Mouse (Mus musculus) E14TG2a.4 (cell line): ENCODE measurements around the gene Clec9a.

Experiments used
- H3K27me3 ChIP-seq: 2 replicates; pipeline ENCODE4 v1.6.1; 2014; ENCODE audit warnings: low read length, control low read depth; ENCODE audit not compliant: insufficient read depth
- H3K36me3 ChIP-seq: 2 replicates; pipeline ENCODE4 v1.6.1; 2014; ENCODE audit warnings: low read length, control low read depth; ENCODE audit not compliant: insufficient read depth
- H3K4me1 ChIP-seq: replicated peaks from 2 replicates; pipeline ENCODE4 v1.6.1; 2014; ENCODE audit warnings: low read depth, low read length, control low read depth
- H3K4me3 ChIP-seq: replicated peaks from 2 replicates; pipeline ENCODE4 v1.5.1; 2014; ENCODE audit warnings: mild to moderate bottlenecking, low read length
- H3K9me3 ChIP-seq: 2 replicates; pipeline ENCODE4 v1.6.1; 2014; ENCODE audit warnings: low read length, control low read depth
- CTCF ChIP-seq: conservative IDR thresholded peaks from 2 replicates; pipeline ENCODE4 v1.5.1; 2014; ENCODE audit warnings: low read length
- NANOG ChIP-seq: IDR thresholded peaks from 2 replicates; pipeline ENCODE4 v1.6.1; 2014; ENCODE audit warnings: borderline replicate concordance, low read length, mixed read lengths
- POU5F1 ChIP-seq: IDR thresholded peaks from 2 replicates; pipeline ENCODE4 v1.6.1; 2014; ENCODE audit warnings: low read length, borderline replicate concordance

Clec9a gene

DNA sequence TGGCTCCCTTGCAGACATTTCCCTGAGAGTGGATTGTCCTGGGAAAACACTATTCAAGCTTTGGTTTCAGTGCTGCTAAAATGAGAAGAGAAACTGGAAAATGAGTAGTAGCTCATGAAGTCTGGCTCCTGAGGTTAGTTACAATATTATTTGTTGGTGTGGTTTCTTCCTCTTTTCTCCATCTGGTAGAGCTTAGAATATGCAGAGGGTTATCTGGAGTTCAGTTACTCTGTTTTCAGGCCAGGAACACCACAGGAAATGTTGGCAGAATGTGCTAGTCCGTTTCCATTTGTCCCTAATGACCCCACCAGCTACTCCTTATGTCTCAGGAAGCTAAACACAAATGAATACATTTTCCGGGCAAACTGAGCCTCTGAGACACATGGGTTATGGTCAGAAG lies 1.3 kb upstream of the Clec9a start:
- Histone ChIP-seq H3K4me1 (no peaks in the 10 kb centered on the region), H3K9me3 (no peaks in the 10 kb centered on the region), H3K36me3 (no peaks in the 10 kb centered on the region), H3K27me3 (no peaks in the 10 kb centered on the region), H3K4me3 (no peak overlapping the region)
- TF ChIP-seq NANOG (no peak), CTCF (no peak), POU5F1 (no peak)

DNA sequence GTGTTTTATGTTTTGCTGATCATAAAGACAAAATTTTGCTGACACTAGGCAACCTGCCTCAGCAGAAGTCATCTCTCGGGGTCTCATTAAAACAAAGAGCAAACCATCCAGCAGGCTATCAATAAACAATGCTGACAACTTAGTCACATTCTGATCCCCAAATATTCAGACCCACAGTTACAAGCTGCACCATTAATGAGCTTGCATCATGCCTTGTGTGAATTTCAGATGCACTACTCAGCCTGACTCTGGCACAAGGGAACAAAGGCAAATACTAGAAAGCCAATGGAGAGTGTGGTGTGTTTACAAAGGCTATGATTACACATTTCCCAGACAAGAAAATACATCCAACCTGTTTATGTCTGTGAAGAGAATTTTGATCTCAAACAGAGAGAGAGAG lies 5.5 kb downstream of the Clec9a start:
- no peak overlapping the region for H3K4me3 ChIP-seq
- no peaks in the 10 kb centered on the region for H3K36me3 ChIP-seq
- H3K4me1 ChIP-seq, result no peaks in the 10 kb centered on the region
- H3K27me3 ChIP-seq, result no peaks in the 10 kb centered on the region
- H3K9me3 ChIP-seq, result no peaks in the 10 kb centered on the region
- TF ChIP-seq POU5F1 (no peak), NANOG (no peak), CTCF (no peak)

DNA sequence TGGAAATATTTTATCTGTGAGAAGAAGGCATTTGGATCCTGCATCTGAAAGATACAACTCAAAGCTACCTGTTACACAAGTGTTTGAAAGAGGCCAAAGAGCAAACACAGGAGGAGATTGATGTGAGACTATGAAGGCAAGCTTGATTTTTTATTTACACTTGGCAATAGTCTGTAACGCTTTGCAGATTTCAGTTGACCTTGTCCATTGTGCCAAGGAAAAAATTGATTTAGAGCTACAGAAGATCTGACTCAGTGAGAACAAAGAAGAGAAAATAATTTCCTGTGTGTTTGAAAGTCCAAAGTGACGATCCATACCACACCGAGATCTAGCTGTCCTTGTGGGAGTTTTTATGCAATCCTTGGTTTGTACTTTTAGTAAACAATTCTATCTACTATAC lies 13.6 kb downstream of the Clec9a start:
- H3K9me3 ChIP-seq, result no peaks in the 10 kb centered on the region
- H3K4me1 ChIP-seq, result no peaks in the 10 kb centered on the region

DNA sequence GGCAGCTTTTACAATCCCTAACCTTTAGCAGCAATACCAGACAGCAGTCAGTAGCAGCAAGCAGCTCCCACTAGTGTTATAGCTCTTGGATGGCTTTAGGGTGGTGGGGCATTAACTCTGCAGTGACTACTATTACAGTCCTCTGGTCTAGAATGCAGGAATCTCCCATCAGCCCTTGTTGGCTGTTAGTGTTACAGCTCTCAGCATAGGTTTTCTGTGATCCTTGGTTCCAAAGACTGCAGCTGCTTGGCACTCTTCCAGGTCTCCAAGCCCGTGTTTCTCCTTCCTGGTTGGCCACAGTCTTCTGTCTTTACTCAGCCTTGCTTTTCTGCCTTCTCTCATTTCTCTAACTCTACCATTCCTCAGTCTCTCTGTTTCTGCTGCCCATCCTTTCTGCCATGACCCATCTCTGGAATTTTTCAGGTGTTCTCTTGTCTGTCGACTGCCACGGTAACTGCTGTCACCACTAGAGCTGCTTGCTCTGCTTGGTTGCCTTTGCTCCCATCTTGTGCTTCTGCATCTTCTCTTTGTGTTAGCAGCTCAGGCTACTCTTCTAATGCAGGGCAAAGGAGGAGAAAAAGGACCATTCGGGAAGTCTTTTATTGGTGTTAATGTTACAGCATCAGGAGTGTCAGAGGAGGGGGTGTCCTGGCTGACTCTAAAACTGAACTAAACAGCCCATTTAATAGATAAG lies 14.5 kb downstream of the Clec9a start:
- Histone ChIP-seq H3K27me3 (no peaks in the 10 kb centered on the region), H3K36me3 (no peaks in the 10 kb centered on the region), H3K4me1 (no peaks in the 10 kb centered on the region), H3K9me3 (no peaks in the 10 kb centered on the region), H3K4me3 (no peak overlapping the region)
- TF ChIP-seq CTCF (no peak), POU5F1 (no peak), NANOG (no peak)

More for the DNA sequence above, 13.6 kb downstream of the Clec9a start:
- Histone ChIP-seq H3K36me3 (no peaks in the 10 kb centered on the region), H3K4me3 (no peak overlapping the region), H3K27me3 (no peaks in the 10 kb centered on the region)
- TF ChIP-seq NANOG, result no peak
- TF ChIP-seq POU5F1, result no peak
- no peak for TF ChIP-seq CTCF

DNA sequence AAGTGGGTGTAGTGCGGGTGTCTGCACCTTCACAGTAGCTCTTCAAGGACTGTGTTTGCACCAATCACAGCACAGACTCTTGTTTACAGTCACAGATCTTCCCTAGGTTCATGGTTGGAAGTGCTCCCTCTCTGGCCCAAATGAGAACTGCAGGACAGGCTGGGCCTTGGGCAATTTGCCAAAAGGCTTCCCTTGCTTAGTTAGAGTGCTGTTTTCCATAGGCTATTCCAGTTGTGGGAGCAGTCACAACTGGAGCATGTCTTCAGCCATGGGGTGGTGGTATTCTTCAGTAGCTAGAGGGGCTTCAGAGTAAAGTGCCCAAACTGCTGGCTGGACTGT lies 15.0 kb downstream of the Clec9a start:
- Histone ChIP-seq H3K27me3 (no peaks in the 10 kb centered on the region), H3K4me1 (no peaks in the 10 kb centered on the region), H3K9me3 (no peaks in the 10 kb centered on the region), H3K4me3 (no peak overlapping the region), H3K36me3 (no peaks in the 10 kb centered on the region)
- TF ChIP-seq NANOG (no peak), POU5F1 (no peak), CTCF (peak; percentile 98)

DNA sequence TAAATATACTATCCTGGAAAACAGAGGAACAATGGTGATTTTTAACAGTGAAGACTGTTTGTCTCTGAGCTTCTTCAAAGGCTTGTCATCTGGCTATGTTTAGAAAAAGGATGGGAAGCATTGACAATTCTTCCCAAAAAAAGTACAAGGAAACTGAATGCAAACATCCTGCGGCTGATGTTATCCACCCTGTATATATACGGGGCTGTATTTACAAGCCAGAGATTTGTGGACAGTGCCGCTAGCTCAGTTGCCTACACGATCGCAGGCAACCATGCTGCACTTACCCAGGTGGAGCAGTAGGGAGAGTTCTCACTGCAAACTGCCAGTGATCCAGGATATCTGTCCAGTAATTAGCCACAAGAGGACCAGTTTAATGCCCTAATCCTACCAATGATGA lies 16.6 kb downstream of the Clec9a start:
- Histone ChIP-seq H3K27me3 (no peaks in the 10 kb centered on the region), H3K36me3 (no peaks in the 10 kb centered on the region), H3K4me1 (no peaks in the 10 kb centered on the region), H3K4me3 (no peak overlapping the region), H3K9me3 (no peaks in the 10 kb centered on the region)
- no peak for TF ChIP-seq NANOG
- TF ChIP-seq CTCF, result no peak
- no peak for TF ChIP-seq POU5F1

DNA sequence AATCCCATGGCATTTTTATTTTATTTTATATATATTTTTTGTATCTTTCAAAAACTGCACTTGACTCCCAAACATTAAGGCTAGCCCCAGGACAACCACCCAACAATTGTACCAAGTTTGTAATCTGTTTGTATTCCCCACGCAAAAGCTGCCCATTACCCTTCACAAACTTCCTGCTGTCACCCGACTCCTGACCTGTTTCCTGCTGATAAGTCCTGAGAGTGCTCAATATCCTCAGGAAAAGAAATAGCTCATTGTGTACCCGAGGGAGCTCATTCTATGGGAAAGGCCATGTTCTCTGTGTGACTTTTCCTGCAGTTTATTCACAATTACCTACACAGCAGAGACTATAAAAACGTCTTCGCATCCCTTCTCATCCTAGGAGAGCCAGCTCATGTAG lies 17.1 kb downstream of the Clec9a start:
- H3K36me3 ChIP-seq, result no peaks in the 10 kb centered on the region
- no peaks in the 10 kb centered on the region for H3K27me3 ChIP-seq
- H3K4me3 ChIP-seq, result no peak overlapping the region
- no peaks in the 10 kb centered on the region for H3K4me1 ChIP-seq
- TF ChIP-seq CTCF (no peak), POU5F1 (no peak)
- no peaks in the 10 kb centered on the region for H3K9me3 ChIP-seq

DNA sequence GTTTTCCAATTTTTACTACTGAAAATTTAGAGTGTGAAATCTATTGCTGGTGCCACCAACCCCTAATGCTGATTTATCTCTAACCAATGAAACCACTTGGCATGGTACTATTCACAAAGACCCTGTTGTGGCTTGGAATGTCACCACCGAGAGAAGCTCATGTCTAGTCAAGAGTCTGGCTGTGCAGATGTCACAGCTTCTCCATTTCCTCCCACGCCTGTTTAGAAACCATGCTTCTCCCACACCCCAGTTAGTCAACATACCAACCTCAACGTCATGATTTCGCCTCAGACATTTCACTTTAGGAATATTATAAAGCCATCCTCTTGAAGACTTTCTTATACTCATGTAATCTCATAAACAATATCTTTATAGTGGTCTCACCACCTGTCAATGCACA lies 18.6 kb downstream of the Clec9a start:
- Histone ChIP-seq H3K27me3 (no peaks in the 10 kb centered on the region), H3K36me3 (no peaks in the 10 kb centered on the region), H3K4me1 (no peaks in the 10 kb centered on the region), H3K4me3 (no peak overlapping the region), H3K9me3 (no peaks in the 10 kb centered on the region)
- TF ChIP-seq CTCF (no peak), POU5F1 (no peak), NANOG (no peak)

DNA sequence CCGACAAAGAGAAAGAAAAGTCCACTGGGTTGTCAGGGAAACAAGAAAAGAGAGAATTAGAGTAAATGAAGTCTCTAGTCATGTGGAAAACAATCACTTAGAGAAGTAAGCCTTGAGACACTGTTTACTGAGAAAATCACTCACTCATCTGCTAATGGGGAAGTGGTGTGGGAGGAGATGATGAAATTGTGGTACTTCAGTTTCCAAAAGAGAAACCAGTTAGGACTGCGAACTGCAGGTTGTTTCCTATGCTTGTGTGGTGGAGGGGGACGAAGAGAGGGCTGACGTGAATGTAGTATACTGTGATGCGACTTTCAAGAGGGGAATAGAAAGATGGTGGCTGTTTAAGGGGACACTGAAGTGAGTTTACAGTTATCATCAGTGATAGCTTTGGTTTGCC lies 25.6 kb downstream of the Clec9a start:
- H3K4me1 ChIP-seq, result no peaks in the 10 kb centered on the region
- H3K36me3 ChIP-seq, result no peaks in the 10 kb centered on the region
- H3K9me3 ChIP-seq, result no peaks in the 10 kb centered on the region
- TF ChIP-seq CTCF (no peak), POU5F1 (no peak), NANOG (no peak)
- H3K27me3 ChIP-seq, result no peaks in the 10 kb centered on the region
- no peak overlapping the region for H3K4me3 ChIP-seq
